Mouse (Mus musculus): ENCODE results near the gene Fabp7.

Fabp7 gene

DNA sequence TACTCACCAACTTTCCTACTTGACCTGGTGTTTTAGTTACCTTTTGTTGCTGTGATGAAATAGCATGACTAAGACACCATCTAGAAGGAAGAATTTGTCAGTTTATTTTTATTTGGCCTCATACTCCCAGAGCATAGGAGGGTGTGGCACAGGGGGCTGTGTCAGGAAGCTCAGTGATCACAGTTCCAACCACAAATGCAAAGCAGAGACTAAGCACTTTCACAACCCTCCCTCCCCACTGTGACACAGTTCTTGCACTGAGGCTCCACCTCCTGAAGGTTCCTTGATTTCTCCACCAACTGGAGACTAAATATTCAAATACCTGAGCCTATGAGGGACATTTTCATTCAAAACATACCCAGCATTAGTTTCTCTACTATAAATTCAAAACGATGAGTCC lies 14.8 kb downstream of the Fabp7 start:
- DNase-seq (ENCODE audit: low spot score), result no peak

DNA sequence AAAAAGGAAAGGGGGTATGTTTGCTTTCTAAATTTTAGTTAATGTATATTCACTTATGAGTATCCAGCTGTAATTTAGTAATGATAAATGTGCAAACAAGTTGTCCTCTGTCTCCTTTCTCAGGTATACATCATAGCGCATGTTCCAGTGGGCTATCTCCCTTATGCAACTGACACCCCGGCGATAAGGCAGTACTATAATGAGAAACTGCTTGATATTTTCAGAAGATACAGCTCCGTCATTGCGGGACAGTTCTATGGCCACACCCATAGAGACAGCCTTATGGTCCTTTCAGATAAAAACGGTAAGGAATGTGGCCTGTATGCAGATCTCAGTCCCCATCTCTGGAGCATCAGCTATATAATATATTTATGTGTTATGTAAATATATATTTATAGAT lies 23.1 kb downstream of the Fabp7 start:
- no peak for DNase-seq (ENCODE audit: low spot score)

GRCm38 (mm10) chr10:57812161-57812856 lies 27.6 kb downstream of the Fabp7 start:
- no peak for DNase-seq (ENCODE audit: low spot score)

GRCm38 (mm10) chr10:57814295-57814694 lies 29.6 kb downstream of the Fabp7 start:
- DNase-seq (ENCODE audit: low spot score), result no peak

GRCm38 (mm10) chr10:57815869-57816268 lies 31.2 kb downstream of the Fabp7 start:
- no peak for DNase-seq (ENCODE audit: low spot score)

- no peak for DNase-seq (ENCODE audit: low spot score)
These were observed 34.5 kb downstream of the Fabp7 start for GRCm38 (mm10) chr10:57819209-57819608.

- no peak for DNase-seq (ENCODE audit: low spot score)
These were observed 37.8 kb downstream of the Fabp7 start for GRCm38 (mm10) chr10:57822473-57822872.

DNA sequence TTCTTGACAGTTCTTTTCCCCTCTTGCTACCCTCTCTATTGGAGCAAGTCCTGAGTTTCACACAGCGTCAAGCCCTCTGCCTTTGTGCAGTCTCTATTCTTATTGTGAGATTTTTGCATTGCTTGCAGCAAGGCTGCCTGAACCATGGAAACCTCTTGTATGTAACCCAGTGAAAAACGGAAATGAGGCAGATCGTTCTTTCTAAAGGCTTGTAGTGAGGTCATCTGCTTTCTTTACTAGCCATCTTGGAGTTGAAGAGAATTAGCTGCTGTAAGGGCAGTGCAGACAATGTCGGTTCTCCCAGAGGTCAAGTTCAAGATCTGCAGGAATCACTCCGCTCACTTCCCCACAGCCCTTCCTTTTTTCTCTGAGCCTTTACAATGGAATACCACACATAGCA lies 44.0 kb downstream of the Fabp7 start:
- no peak for DNase-seq (ENCODE audit: low spot score)

DNA sequence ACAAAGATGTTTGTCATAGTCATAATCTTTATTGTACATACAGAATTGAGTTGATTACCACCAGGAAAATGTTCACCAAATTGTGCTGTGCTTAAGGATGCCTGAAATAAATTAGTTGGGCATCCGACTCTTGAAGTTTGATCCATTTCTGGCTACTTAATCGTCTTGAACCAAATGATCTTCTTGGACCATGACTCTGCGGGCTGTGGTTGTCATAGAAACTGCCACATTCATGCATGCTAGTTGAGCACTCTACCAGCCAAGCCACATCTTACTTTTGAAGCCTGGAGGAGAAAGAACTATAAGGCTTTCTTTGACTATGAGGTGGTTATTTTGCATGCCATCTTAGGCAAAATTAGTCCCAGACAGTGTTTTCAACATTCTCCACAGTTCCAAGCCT lies 44.9 kb downstream of the Fabp7 start:
- no peak for DNase-seq (ENCODE audit: low spot score)

- no peak for DNase-seq (ENCODE audit: low spot score)
These were observed 50.4 kb downstream of the Fabp7 start for GRCm38 (mm10) chr10:57835094-57835493.

DNA sequence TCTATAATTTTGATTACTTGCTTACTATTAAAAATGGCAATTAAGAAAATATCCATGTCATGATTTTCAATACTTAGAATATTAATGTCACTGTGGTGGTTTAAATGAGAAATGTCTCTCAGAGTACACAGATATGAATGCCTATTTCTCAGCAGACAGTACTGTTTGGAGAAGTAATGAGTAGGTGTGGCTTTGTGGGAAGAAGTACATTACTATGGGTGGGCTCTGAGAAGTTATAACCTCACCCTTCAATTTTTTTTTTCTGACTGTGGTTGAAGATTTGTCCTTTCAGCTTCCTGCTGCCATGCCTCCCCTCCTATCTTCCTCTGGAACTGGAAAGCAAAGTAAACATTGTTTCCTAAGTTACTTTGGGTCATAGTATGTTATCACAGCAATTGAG lies 51.3 kb downstream of the Fabp7 start:
- DNase-seq (ENCODE audit: low spot score), result no peak
